8 mouse cellular contexts compared by ENCODE assay signal in genomic region chr4:138318509-138319266, GRCm38 (mm10). TPM values are rescaled to one million over a fixed set of nuclear protein-coding genes. Genes with fewer than 3 reads are reported as not detected.
DNase-seq lines count a peak whose midpoint lies in the region; ATAC-seq and TF ChIP-seq lines count a peak whose summit lies in the region.

No protein-coding gene starts in this region.

- no peaks in the 10 kb centered on the region for H3K9me3 ChIP-seq in heart, postnatal 0 days (replicated peaks; ENCODE audit: control insufficient read depth, low read length)

- TF ChIP-seq EP300 in heart, postnatal 0 days (IDR thresholded peaks at IDR 0.05; ENCODE audit: low read depth), result no peak

- H3K27me3 ChIP-seq in heart, postnatal 0 days (ENCODE audit: control insufficient read depth, insufficient read depth, low read length), result no peaks in the 10 kb centered on the region

- H3K27ac ChIP-seq in heart, postnatal 0 days (ENCODE audit: low read depth), result no peak overlapping the region

- peak; percentile 72 for DNase-seq in gastrocnemius, postnatal 10 days
- no peak for DNase-seq in gastrocnemius, postnatal 25 days
- peak; percentile 72 for DNase-seq in ES-CJ7 (ENCODE audit: low read depth, low spot score)
- peak; percentile 71 to 82 for DNase-seq in cerebellum, postnatal 25 days
- DNase-seq in heart, postnatal 0 days (ENCODE audit: low spot score), result no peak
- DNase-seq in layer of hippocampus, postnatal 10 days (ENCODE audit: low spot score in 2 of 2), result peak; percentile 72 to 80
- peak; percentile 64 for DNase-seq in mesoderm, embryonic 11.5 days (ENCODE audit: low read depth, low spot score)
- DNase-seq in spleen, postnatal 36 days (ENCODE audit: low spot score in 2 of 2), result peak; percentile 30 to 46

- peak; percentile 79 for TF ChIP-seq CTCF in heart, postnatal 0 days (IDR thresholded peaks at IDR 0.05; ENCODE audit: low read depth)

- H3K36me3 ChIP-seq in heart, postnatal 0 days (replicated peaks; ENCODE audit: control insufficient read depth, insufficient read depth, low read length), result peaks cover 52% of the 10 kb centered on the region

- WGBS in heart, postnatal 0 days, result 55% methylated on average over 6 of the region's 6 CpGs

- ATAC-seq in heart, postnatal 0 days (ENCODE audit: insufficient read depth, low read depth), result no peak

- peaks cover 11% of the 10 kb centered on the region for H3K4me1 ChIP-seq in heart, postnatal 0 days (ENCODE audit: control insufficient read depth, insufficient read depth)

- no peak overlapping the region for H3K4me2 ChIP-seq in heart, postnatal 0 days (ENCODE audit: low read depth, low read length)

- H3K9ac ChIP-seq in heart, postnatal 0 days (replicated peaks; ENCODE audit: low read depth, low read length), result no peak overlapping the region

- H3K4me3 ChIP-seq in heart, postnatal 0 days (ENCODE audit: low read depth, low read length), result no peak overlapping the region

RNA-seq across cellular contexts. Expression of gene Pink1, which starts 7.4 kb away (rescaled TPM):
- 100 to 1,000 TPM; 228 to 240 TPM for total RNA-seq in gastrocnemius, postnatal 10 days (2021)
- total RNA-seq in gastrocnemius, postnatal 25 days (2021), result 100 to 1,000 TPM; 436 to 528 TPM
- 302 and 330 TPM in 2 replicates for total RNA-seq in heart, postnatal 0 days (2014; rRNA removed; ENCODE audit: low replicate concordance)
- polyA plus RNA-seq in heart, postnatal 0 days (2015; fragmentation: Nextera tagmentation; extraction: Ambion mirVana), result 152 and 159 TPM in 2 replicates
- total RNA-seq in layer of hippocampus, postnatal 10 days (2021), result 100 to 1,000 TPM; 128 to 131 TPM

RNA-seq across cellular contexts. Expression of gene Ddost, which starts 14.2 kb away (rescaled TPM):
- total RNA-seq in gastrocnemius, postnatal 10 days (2021), result 10 to 100 TPM; 74.4 to 82.9 TPM
- 10 to 100 TPM; 30.6 to 37.0 TPM for total RNA-seq in gastrocnemius, postnatal 25 days (2021)
- 163 and 216 TPM in 2 replicates for total RNA-seq in heart, postnatal 0 days (2014; rRNA removed; ENCODE audit: low replicate concordance)
- polyA plus RNA-seq in heart, postnatal 0 days (2015; fragmentation: Nextera tagmentation; extraction: Ambion mirVana), result 146 and 150 TPM in 2 replicates
- total RNA-seq in layer of hippocampus, postnatal 10 days (2021), result 100 to 1,000 TPM; 106 to 108 TPM

RNA-seq across cellular contexts. Expression of gene Cda, which starts 49.1 kb away (rescaled TPM):
- total RNA-seq in gastrocnemius, postnatal 10 days (2021), result 1 to 10 TPM; 2.5 to 2.8 TPM
- 1 to 10 TPM in 1 of 2 experiments, under 1 TPM in 1; 0.82 to 1.2 TPM for total RNA-seq in gastrocnemius, postnatal 25 days (2021)
- total RNA-seq in heart, postnatal 0 days (2014; rRNA removed; ENCODE audit: low replicate concordance), result 2.7 and 7.4 TPM in 2 replicates
- 7.0 and 7.6 TPM in 2 replicates for polyA plus RNA-seq in heart, postnatal 0 days (2015; fragmentation: Nextera tagmentation; extraction: Ambion mirVana)
- 1 to 10 TPM; 2.1 to 2.3 TPM for total RNA-seq in layer of hippocampus, postnatal 10 days (2021)

Comparison
In these comparisons a context has a peak if more than half of its experiments do, and no peak if none do; other contexts are left out.
1. DNase-seq: peak in gastrocnemius, postnatal 10 days (single experiment), ES-CJ7 (single experiment), cerebellum, postnatal 25 days (2 of 2), layer of hippocampus, postnatal 10 days (2 of 2), mesoderm, embryonic 11.5 days (single experiment) and spleen, postnatal 36 days (2 of 2); none in gastrocnemius, postnatal 25 days (single experiment) and heart, postnatal 0 days (single experiment).